Mouse (Mus musculus) T-helper 2 cell (primary cell): Measurements from ENCODE around the gene Sumo3.

Experiments
- in situ Hi-C: fragments of 300-600 bp; cut with MboI, MseI; formaldehyde crosslinking; loops from one replicate; pipeline ENCODE4 v1.15.1; 2025; ENCODE audit warnings: high pct_unique_total_duplicates

Sumo3 gene

DNA sequence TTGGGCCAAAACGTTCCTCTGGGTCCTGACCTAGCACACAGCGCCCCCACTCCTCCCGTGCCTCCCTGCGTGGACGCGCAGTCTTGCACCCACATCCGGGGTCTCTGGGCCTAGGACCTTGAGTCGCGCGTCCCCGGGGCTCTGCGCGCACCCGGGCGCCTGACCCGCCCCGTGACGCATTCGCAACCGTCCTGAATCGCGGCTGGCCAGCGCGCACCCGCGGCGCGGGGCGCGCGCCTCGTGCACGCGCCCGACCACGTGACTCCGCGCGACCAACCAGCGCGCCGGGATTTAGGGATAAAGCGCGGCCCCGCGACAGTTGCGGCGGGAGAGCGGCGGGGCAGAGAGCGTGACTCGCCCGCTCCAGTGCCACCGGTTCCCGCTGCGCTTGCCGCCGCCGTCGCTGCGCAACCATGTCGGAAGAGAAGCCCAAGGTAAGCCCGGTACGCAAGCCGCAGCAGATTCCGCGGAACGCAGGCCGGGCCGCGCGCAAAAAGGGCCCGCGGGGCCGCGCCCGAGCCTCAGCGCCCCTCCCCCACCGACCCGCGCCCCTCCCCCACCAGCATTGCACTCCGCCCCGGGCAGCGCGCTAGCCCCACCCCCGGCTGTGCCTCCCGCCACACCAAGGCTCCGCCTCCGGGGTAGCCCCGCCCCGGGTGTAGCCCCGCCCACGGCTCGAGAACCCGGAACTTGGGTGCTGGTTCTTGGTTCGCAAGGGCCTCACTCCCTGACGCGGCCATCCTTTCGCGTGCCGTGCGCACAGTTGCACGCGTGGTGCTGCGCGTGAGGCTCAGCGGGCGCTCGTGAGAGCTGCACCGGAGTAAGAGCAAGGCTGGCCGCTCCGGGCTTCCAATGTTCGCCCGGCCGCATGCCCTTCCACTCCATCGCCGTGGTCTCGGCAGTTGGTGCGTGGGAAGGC, at the start of gene Sumo3, which contains the start of gene Gm49325:
Gene Sumo3 (plus strand): TSS at position 190 of the 919 bp plus-strand sequence.
Gene Gm49325 (plus strand): TSS at position 290 of the 919 bp plus-strand sequence.
- in situ Hi-C loops = no loop called here

DNA sequence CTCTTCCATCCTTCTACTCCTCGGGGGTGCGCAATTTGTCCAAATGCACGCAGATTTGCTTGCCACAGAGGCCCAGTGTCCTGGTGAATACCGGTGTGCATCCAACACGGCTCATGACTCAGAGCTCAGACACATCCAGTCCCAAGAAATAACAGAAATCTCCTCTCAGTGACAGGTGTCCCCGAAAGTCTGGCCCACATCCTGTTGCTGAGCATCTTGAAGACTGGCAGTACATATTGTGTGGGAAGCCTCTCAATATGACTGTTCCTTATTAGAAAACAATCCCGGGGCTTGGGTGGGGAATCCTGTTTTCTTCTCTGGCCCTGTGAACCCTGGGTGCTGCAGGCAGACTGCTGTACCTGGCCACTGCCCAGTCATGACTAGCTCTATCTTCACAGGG, 49.3 kb upstream of the Sumo3 start:
- in situ Hi-C loops = loop anchor here (10.0 kb wide), 1 partner anchor 1052 kb away; no protein-coding TSS in a partner anchor

DNA sequence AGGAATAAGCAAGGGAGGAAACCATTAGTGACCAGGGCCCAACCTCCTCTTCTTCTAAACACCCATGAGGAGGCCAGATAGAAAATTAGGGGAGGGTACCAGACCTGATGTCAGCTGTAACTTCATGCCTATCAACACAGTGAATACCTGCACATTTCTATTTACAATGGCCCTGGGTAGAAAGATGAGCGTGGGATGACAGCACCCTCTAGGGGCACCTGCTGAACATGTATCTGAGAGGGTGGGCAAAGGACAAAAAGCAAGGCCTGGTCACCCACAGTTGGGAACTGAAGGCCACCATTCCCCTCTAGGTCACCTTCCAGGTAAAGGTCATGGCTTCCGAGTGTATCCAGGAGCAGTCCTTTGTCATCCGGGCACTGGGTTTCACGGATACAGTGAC, 48.3 kb upstream of the Sumo3 start:
- in situ Hi-C loops = loop anchor here (10.0 kb wide), 1 partner anchor 1053 kb away; no protein-coding TSS in a partner anchor

DNA sequence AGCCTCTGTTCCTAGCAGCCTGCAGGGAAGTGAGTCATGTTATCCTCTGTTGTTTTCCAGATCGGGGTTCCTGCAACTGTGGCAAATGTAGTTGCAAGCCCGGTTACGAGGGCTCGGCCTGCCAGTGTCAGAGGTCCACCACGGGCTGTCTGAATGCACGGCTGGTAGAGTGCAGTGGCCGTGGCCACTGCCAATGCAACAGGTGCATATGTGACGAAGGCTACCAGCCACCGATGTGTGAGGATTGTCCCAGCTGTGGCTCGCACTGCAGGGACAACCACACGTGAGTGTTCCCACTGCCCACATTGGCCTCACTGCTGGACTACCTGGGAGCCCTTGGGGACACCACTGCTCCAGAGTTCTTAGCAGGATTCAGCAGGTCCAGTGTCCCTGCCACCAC, 45.8 kb upstream of the Sumo3 start:
- in situ Hi-C loops = loop anchor here (5.0 kb wide), 1 partner anchor 43 kb away; the partner anchor contains the start of gene Fam207a

DNA sequence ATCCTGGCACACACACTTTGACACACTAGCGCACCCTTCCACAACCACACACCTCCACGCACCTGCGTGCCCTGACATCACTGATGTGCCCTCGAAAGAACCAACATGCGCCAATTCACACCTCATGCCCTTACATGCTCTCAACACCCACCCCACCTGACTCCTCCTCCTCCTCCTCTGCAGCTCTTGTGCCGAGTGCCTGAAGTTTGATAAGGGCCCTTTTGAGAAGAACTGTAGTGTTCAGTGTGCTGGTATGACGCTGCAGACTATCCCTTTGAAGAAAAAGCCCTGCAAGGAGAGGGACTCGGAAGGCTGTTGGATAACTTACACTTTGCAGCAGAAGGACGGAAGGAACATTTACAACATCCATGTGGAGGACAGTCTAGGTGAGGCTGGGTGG, 45.1 kb upstream of the Sumo3 start:
- in situ Hi-C loops = loop anchor here (5.0 kb wide), 1 partner anchor 44 kb away; the partner anchor contains the start of gene Fam207a

DNA sequence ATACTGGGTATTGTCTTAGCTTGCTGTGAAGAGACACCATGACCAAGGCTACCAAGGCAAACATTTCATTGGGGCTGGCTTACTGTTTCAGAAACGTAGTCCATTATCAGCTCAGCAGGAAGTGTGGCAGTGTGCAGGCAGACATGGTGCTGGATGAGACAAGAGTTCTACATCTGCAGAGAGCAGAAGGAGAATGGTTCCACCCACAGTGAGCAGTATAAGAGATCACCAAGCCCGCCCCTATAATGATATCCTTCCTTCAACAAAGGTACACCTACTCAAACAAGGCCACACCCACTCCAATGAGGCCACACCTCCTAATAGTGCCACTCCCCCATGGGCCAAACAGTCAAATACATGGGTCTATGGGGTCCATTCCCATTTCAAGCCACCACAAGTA, 44.4 kb upstream of the Sumo3 start:
- in situ Hi-C loops = loop anchor here (5.0 kb wide), 1 partner anchor 44 kb away; the partner anchor contains the start of gene Fam207a

DNA sequence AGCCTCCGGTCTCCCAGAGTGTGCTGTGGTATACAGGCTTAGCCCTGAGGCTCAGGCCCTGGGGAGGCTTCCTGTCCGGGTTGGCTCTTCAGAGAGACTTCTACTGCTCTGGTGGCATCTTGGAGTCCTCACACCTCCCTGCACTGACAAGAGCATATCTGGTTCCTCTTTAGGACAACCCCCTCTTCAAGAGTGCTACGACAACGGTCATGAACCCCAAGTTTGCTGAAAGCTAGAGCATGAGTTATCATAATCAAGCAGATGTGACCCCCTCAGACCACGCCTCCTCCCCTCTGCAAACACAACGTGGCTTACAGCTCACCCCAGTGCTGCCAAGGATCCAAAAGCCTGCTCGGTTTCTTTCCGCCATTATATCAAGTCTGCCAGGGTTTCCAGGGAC, 40.9 kb upstream of the Sumo3 start:
- in situ Hi-C loops = no loop called here

DNA sequence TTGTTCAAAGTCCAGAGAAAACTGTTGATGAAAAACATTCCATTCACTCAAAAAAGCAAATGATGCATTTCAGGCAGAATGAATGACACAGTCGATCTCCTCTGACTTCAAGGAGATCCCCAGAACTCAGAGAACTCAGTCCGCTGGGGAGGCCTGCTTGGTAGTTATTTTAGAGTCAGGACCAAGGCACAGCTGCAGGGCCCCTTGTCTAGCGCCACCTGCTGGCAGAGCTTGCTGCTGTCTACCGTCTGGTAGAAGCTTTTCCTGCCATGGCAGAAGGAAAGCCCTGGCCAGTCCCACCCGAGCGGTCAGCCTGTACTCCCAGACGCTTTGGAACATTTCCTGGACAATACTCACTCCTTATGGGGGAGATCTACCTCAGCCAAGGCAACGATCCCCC, 39.2 kb upstream of the Sumo3 start:
- in situ Hi-C loops = no loop called here

DNA sequence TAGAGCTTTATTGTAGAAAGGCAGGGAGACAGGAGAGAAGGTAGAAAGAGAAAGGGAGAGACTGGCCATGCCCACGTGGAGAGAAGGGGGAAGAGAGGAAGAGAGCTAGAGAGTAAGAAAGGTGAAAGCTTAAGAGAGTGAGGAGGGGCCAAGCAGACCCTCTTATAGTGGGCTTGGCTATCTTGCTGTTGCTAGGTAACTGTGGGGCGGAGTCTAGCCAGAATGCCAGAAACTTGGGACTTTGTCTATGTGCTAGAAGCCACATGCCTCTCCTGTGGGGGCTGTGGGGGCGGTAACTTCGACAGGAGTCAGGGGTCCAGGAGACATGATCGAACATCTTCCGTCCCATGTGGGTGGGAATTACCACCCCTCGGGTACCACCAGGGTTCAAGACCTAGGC, 36.4 kb upstream of the Sumo3 start:
- in situ Hi-C loops = no loop called here

DNA sequence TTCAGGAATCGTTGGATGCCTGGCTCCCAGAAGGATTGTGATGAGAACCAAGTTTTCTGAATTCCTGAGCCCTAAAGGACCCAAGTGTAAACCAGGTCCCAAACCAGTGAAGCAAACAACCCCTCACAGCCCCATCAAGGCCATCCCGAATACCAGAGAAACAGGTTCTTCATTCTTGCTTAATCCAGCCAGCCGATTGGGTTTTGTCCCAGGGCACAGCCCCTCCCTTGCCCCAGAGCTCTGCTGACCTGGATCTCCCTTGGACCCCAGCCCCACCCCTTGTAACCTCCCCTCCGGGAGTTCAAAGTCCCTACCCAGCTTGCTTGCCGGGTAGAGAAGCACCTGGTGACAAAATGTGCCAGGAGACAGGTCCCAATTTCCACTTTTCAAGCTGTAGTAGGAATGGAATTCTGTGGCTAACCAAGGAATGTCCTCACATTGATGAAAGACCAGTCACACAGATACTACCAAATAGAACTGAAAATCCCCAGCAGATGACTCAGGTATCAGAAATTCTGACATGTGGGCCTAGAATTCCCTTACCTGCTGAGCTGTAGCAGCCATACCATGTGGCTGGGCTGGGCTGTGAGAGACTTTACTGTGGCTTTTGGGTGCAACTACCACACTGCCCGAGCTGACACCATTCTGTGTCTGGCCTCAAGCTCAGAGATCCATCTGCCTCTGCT, 35.8 kb upstream of the Sumo3 start:
- in situ Hi-C loops = no loop called here

DNA sequence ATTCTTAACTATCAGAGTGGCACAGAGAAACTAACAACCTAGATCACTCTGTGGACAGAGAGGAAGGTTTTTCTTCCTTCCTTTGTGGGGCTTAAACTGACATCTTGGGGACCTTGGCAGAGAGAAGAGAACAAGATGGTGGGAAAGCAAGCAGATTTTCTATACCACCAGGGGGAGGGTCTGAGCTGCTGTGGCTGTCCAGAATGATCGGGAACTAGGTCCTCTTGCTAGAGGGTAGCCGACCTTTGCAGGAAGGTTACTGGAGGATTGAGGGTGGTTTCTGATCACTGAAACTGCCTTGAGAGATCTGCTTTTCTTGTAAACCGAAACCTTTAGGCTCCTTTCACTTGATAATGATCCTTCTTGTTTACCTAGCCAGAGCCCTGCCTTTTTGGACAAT, 33.7 kb upstream of the Sumo3 start:
- in situ Hi-C loops = no loop called here

DNA sequence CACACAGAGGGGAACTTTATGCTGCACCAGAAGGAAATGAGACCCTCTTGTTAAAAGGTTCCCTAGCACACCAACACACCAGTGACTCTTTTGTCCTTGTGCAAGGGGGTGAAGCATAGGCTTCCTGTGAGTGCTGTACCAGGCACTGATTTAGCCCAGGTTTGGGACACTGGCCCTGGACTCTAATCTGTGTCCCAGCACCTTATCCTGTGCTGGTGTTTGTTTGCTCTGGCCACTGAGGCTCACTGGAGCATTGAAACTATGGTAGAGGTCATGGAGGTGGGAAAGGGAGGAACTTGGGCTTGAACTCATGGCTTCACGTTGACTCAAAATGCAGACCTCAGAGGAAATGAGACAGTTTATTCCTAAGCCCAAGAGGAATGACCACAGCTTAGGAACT, 32.7 kb upstream of the Sumo3 start:
- in situ Hi-C loops = no loop called here

DNA sequence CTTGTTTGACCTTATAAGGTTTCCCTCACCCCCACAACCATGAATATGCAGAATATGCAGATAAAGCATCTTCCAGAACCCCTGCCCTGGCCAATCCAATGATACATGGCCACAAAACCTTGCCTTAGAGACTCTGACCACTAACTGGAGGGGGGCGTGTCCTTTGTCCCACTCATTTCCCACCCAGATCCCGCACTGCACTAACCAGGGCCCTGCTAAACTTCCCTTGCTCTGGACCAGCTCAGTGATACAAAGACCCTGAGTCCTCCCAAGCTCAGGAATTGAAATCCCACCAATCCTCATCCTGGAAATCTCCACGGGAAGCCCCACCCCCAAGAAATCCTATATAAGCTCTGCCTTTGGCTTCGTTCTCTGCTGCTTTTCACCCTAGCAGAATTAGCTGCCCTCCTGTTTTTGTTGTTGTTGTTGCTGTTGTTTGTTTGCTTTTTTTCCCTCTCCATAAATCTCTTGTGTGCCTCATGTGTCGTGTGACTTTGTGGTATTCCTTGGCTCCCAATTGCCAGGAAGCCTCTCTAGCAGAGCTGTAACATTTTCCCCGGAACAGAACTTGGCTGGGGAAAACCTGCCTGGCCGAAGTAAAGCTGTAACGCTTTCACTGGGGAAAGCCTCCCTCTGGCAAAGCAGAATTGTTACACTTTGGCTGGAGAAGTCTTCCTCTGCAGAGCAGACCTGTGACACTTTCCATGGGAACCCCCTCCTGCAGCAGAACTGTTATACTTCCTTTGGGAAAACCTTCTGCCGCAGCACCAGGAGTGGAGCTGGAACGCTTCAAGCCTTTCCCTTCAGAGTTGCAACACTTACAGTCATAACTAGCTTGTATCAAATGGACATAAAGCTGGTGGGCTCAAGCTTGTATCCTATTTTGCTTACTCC, 25.6 kb upstream of the Sumo3 start:
- in situ Hi-C loops = loop anchor here (10.0 kb wide), 1 partner anchor 1265 kb away; no protein-coding TSS in a partner anchor

DNA sequence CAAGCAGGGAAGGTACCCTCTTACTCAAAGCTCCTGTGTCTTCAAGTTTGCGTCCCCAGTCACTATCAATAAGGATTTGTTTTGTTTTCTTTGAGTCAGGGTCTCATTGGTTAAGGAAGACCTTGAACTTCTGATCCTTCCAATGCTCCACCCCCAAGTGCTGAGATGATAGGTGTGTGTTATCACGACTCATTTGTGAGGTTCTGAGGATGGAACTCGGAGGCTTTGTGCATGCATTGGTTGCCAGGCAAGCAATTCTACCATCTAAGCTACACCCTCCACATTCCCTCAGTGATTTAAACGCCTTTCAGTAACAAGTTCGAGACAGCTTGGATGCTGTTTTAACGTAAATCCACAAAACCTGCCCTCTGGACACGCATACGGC, 24.9 kb upstream of the Sumo3 start:
- in situ Hi-C loops = loop anchor here (10.0 kb wide), 1 partner anchor 1266 kb away; no protein-coding TSS in a partner anchor

DNA sequence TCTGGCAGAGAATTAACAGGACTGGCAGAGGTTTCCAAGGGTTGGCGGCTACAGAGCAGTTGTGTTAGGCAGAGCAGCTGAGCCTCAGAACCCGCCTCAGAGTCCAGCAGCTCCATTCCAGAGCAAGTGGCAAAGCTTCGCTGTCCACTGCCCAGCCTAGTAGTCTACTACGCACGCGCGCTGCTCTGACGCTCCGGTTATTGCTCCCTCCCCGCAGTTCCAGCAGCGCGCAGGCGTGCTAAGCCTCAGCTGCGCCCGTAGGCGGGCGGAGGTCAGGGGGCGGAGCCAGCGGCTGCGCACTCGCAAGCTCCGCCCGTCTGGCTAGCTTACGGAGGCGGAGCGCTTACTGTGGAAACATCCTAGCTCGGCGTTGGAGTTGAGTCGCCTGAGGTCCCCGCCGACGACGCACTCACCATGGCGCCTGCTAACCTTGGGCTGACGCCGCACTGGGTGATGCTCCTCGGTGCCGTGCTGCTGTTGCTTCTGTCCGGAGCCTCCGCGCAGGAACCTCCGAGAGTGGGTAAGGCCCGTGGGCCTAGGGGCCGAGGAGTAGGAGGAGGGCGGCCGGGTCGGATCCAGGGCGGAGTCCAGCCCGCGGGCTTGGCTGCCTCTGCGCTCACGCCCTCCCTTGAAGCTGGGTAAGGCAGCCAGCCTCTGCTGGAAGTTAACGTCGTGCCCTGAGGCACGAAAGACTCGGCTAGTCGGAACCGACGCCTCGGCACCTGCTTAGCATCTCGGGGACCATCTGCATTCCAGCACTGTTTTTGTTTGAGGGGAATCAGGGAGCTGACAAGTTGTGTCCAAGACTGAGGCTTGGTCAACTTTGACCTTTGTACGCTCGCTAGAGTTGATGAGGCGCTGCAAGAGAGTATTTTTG, 24.3 kb upstream of the Sumo3 start, which contains the start of gene Pttg1ip:
Gene Pttg1ip (plus strand): TSS at position 313 of the 877 bp plus-strand sequence.
- in situ Hi-C loops = loop anchor here (10.0 kb wide), 1 partner anchor 1267 kb away; no protein-coding TSS in a partner anchor

DNA sequence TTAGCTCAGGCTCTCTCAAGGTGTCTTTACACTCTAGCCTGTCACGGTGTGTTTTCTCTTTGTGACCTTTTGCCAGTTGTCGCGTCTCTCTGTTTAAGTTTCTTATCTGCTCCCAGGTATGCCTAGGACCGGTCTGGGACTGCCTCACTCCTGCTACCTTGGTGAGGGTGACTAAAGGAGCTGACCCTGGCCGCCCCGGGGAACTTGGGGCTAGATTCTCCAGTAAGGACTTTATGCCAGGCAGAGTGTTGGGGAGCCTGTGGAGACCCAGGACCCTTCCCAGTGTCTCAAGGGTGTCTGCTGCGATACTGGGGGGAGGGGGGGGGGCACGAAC, 23.6 kb upstream of the Sumo3 start:
- in situ Hi-C loops = loop anchor here (10.0 kb wide), 1 partner anchor 1267 kb away; no protein-coding TSS in a partner anchor

DNA sequence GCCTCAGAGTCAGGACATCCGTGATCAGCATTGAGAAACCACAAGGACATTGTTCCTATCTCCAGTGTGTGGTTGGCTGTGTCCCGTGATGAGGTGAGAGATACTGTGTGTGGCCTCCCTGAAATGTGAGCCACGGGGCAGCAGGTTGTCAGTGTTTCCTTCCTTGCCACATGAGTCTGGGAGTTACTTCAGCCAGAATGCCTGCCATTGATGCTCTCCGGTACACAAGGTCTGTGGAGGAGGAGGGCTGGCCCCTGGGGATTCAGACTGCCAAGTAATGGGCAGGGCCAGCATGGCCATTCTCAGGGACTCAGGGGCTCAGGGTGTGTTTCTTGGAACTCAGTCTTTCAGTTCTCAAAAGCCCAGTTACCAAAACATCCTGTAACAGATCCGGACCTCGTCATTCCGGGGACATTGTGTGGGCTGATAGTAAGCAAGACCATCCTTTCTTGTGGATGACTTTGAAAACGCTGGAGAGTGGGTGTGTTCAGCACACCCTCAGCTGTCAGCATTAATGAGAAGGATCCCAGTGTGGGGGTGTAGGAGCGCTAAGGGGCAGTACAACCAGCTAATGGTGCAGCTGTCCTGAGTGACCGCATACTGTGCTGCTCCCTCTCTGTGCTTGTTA, 22.0 kb upstream of the Sumo3 start:
- in situ Hi-C loops = loop anchor here (10.0 kb wide), 1 partner anchor 1269 kb away; no protein-coding TSS in a partner anchor

DNA sequence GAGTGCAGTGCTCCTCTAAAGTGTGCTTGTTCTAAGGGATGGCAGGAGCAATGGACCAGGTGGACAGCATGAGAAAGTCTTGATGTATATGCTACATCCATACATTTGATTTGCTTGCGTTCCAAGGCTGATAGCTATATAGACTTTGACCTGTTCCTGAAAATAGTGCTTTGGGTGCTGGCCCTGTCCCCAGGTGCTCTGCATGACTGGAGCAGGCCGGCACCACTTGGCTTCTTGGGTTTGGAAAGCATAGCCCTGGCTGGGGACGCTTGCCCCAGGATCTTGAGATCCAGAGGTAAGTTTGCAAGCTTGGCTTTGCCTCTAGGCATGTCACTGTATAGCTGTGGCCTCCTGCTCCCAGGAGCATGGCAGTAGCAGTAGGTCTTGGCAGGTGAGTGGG, 19.3 kb upstream of the Sumo3 start:
- in situ Hi-C loops = loop anchor here (10.0 kb wide), 1 partner anchor 1272 kb away; no protein-coding TSS in a partner anchor

DNA sequence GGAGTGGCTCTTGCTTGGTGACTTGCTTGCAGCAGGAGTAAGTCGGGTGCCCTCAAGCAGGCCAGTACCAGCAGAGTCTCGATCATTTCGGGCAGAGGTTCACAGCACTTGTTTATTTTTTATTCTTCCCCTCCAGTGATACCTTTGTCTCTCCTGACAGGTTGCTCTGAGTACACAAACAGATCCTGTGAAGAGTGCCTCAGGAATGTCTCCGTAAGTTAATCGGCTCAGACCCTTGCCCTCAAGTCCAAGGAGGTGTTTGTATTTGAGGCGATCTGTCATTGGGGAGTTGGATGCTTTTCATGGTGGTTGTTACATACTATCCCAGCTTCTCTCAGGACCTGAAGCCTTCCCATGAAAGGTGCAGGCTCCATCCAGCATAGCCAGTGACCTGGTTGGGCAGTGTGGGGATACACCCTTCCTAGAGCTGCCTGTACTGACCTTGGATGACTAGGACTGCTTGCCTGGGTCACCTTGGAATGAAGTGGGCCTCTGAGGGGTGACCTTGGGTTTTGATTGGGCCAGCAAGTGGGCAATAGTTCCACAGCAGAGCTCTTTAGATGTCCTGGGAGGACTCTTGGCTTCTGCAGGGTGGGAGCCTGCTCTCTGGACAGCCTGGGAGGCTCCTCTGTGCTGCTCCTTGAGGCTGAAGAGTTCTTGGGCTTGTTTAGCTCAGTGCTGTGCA, 18.7 kb upstream of the Sumo3 start:
- in situ Hi-C loops = loop anchor here (10.0 kb wide), 1 partner anchor 1272 kb away; no protein-coding TSS in a partner anchor
